Mouse (Mus musculus) spleen, postnatal 4 days (tissue): ENCODE results near the gene Cd3eap.

ENCODE experiments used
- DNase-seq, 2 experiments: peaks; one replicate each; pipeline ENCODE4 v3.0.0; 2022; ENCODE audit warnings: low spot score in 2 of 2

Gene Cd3eap

DNA sequence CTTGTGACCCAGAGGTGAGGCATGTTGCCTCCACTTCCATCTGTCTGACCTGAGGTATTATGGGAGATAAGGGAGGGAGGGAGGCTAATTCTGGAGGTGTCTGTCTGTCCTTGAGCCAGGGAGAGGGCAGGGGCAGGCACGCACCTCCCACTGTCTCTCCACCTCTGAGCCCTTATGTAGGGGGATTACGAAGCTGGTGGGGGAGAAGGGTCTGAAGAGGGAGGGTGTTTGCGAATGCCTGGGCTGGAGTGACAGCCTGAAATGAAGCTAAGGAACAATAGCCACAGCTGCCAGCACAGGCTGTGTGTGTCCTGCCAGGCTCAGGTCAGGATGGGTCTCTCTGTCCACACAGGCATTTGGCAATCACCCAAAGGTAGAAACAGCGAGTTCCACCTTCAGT, 3.0 kb upstream of the Cd3eap start:
- DNase-seq, result no peak

- DNase-seq, result peak; percentile 85 to 97
Observed at GRCm38 (mm10) chr7:19361720-19362119, 2.4 kb upstream of the Cd3eap start.

GRCm38 (mm10) chr7:19360944-19361343, 1.7 kb upstream of the Cd3eap start:
- peak; percentile 85 to 90 for DNase-seq

GRCm38 (mm10) chr7:19359892-19360641, 784 bp upstream of the Cd3eap start:
- peak; percentile 71 to 80 for DNase-seq

DNA sequence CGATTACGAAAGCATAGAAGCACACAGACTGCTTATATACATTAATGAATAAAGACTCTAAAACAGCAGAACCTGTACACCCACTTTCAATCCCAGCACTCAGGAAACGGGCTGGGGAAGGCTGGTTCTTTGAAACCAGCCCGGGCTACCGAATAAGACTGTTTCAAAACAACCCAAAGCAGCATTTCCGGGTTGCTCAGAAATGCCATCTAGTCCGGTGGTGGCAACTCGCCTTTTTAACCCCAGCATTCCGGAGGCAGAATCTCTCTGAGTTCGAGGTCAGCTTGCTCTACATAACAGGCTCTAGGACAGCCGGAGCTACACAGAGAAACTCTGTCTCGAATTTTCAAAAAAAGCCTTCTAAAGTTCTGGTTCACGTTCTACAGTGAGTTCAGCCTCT, 649 bp downstream of the Cd3eap start:
- DNase-seq, result no peak

GRCm38 (mm10) chr7:19357381-19358375, 1.6 kb downstream of the Cd3eap start:
- DNase-seq, result peak in 1 of 2 experiments; percentile 63

DNA sequence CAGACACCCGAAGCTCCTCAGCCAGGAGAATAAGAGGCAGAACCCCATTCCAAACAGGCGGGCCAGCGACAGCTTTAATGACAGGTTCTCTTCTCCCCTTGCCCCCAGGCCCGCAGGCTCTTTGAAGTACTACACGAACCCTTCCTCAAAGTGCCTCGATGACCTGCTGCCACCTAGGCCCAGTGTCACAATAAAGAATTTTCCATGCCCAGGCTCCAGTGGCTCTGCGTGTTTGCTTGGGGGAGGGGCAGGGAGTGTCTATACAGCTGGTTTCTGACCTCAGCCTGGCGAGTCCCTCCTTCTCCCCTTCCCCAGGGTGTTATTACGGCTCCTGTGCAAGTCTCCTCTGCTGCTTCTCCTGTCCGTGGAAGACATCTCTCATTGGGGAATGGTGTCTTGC, 3.0 kb downstream of the Cd3eap start:
- no peak for DNase-seq

DNA sequence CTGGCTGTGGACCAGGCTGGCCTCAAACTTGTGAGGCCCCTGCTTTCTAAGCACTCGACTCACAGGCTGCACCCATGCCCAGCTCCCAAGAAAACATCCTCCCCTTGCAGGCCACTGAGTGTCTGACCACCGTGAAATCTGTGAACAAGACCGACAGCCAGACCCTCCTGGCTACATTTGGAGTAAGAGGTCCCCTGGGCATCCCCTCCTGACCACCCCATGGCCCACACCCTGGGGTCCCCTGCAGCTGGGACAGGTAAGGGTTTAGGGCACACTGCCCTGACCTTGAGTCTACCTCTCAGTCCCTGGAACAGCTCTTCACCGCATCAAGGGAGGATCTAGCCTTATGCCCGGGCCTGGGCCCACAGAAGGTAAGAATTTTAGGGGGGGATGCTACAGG, 4.3 kb downstream of the Cd3eap start:
- no peak for DNase-seq

- DNase-seq, result no peak
Observed at GRCm38 (mm10) chr7:19350221-19350620, 9.1 kb downstream of the Cd3eap start.

GRCm38 (mm10) chr7:19349188-19349915, 9.9 kb downstream of the Cd3eap start:
- no peak for DNase-seq

GRCm38 (mm10) chr7:19344938-19345471, 14.3 kb downstream of the Cd3eap start:
- peak; percentile 97 to 98 for DNase-seq

- no peak for DNase-seq
Observed at GRCm38 (mm10) chr7:19344237-19344847, 14.9 kb downstream of the Cd3eap start, which contains the start of gene Ercc1. TSS of gene Ercc1 (plus strand) at chr7:19344778.

GRCm38 (mm10) chr7:19343210-19343808, 16.0 kb downstream of the Cd3eap start:
- peak; percentile 73 to 88 for DNase-seq

GRCm38 (mm10) chr7:19342481-19343027, 16.7 kb downstream of the Cd3eap start:
- peak; percentile 73 to 92 for DNase-seq

DNA sequence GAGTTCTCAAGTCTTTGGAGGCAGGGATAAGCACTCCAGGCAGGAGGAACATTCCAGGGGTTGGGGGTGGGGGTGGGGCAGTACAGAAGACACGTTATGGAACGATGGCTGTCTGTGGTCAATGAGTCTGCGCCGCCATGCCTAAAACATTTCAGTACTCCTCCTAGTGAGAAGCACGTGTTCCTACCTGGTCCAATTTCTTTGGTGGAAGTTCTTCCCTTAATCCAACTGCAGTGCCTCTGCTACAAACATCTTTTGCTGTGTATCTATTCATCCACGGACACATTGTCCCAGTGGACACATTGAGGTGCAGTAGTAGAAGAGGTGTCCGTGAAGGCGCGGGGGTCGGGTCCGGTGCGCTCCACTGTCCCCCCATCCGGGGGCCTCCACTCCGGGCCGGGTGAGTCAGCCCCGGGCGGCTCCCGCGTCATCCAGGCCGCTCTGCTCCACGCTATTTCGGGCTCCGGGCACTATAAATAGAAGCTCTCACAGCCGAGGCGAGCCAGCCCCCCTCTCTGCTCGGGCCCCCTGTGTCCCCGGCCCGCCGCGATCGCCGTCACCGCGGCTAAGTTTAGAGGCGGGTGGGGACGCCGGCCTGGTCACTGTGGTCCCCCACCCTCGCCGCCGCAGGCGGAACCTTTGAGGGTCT, 17.4 kb downstream of the Cd3eap start:
- DNase-seq, result no peak

DNA sequence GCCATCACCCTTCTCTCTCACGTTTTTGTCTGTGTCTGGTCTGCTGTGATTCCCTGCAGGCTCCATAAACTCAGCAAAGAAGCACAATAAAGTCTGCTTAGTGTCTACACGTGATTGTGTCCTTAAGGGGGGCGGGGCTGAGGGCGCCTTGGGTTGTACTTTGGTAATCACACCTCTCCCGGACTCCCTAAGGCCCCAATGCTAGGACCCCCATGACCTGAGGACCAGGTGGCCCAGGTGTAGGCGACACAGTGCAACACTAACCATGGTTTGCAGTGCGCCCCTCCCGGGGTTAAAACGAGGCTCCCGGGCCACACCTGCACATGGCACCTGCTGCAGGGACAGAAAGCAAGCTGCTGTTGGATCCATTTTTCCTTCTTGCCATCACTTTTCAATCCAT, 18.0 kb downstream of the Cd3eap start:
- DNase-seq, result no peak

- no peak for DNase-seq
Observed at GRCm38 (mm10) chr7:19338596-19338995, 20.7 kb downstream of the Cd3eap start.

- no peak for DNase-seq
Observed at GRCm38 (mm10) chr7:19338060-19338459, 21.2 kb downstream of the Cd3eap start.

DNA sequence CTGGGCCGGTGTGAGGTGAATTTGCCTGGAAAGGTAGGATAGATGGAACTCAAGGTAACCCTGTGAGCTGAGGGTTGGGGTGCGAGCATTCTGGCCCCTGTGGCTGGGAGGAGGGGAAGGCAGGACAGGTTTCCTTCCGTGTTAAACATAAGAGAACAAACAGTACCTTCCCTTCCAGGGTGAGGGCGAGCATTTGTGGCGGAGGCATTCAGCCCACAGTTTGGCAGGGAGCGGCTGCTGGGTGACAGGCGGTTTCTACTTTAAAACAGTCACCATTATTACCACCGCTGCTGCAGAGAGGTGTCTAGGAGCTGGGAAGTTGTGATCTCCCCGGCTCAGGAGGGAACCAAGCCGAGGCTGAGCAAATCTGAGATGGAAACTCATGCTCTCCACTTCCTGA, 22.2 kb downstream of the Cd3eap start:
- DNase-seq, result no peak

DNA sequence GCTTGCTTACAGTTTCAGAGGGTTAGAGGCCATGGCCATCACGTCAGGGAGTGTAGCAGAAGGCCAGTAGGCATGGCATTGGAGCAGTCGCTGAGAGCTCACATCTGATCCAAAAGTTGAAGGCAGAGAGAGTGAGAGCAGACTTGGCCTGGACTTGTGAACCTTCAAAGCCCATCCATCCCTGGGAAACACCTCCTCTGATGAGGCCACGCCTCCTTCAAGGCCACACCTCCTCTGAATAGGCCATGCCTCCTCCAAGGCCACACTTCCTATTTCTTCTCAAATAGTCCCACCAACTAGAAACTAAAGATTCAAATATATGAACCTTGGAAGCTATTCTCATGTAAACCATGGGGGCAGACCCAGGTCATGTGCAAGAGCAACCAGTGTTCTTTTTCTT, 23.7 kb downstream of the Cd3eap start:
- DNase-seq, result no peak
